Mouse (Mus musculus): ENCODE data around the gene Fndc8.
"Not testable (repeated sequence)": the region's sequence is repeated elsewhere in the genome, so short reads cannot be mapped to it uniquely, and the experiment has no call there.

- TF ChIP-seq POLR2A (IDR thresholded peaks at IDR 0.05; ENCODE audit: insufficient read length, low read depth); TCF12 (IDR thresholded peaks at IDR 0.05; ENCODE audit: insufficient read depth, poor library complexity, severe bottlenecking); E2F4 (IDR thresholded peaks at IDR 0.05; ENCODE audit: insufficient read depth); MYOG (IDR thresholded peaks at IDR 0.05; ENCODE audit: control insufficient read depth in 1 of 3, insufficient read depth in 1 of 3, insufficient read length in 2 of 3, low read depth in 2 of 3); MAX (IDR thresholded peaks at IDR 0.05; ENCODE audit: low read depth); MYOD1 (IDR thresholded peaks at IDR 0.05; ENCODE audit: control insufficient read depth in 1 of 3, insufficient read length in 2 of 3, low read depth in 2 of 3); USF1 (IDR thresholded peaks at IDR 0.05; ENCODE audit: low read depth); CEBPB (IDR thresholded peaks at IDR 0.05; ENCODE audit: insufficient read depth, poor library complexity, severe bottlenecking); POLR2AphosphoS2 (IDR thresholded peaks at IDR 0.05; ENCODE audit: insufficient read length, low read depth): not testable (repeated sequence)
Measured at GRCm38 (mm10) chr11:82931161-82931560, 39.2 kb downstream of the Fndc8 start.
